Mouse (Mus musculus) left cerebral cortex, postnatal 4 days (tissue): ENCODE measurements around the gene Edem2. TPM values are rescaled to one million over a fixed set of nuclear protein-coding genes. Genes with fewer than 3 reads are reported as not detected.

ENCODE experiments used
- total RNA-seq, 2 experiments: library from RNA; stranded (reverse); gene quantifications; 2 replicates each; pipeline ENCODE4 v1.2.3; 2021

Edem2 gene
- total RNA-seq, 2 experiments from 2014 or later, result 27.9 to 28.7 TPM

Other genes starting within 250 kb of the Edem2 start
- 10 to 100 TPM; 26.3 to 27.6 TPM for gene Acss2, start 211.5 kb downstream of the Edem2 start, total RNA-seq
- 10 to 100 TPM; 71.6 to 78.0 TPM for gene Ggt7, start 211.2 kb downstream of the Edem2 start, total RNA-seq
- gene Gss, start 136.7 kb downstream of the Edem2 start, total RNA-seq, result 10 to 100 TPM in 1 of 2 experiments, 1 to 10 TPM in 1; 9.4 to 11.9 TPM
- 1 to 10 TPM; 1.2 to 3.6 TPM for gene Myh7b, start 118.3 kb downstream of the Edem2 start, total RNA-seq
- 100 to 1,000 TPM; 143 to 144 TPM for gene Trpc4ap, start 37.1 kb downstream of the Edem2 start, total RNA-seq
- not detected for gene Gm17581, start 6.4 kb upstream of the Edem2 start, total RNA-seq
- gene Procr, start 21.6 kb upstream of the Edem2 start, total RNA-seq, result 1 to 10 TPM; 2.5 to 3.4 TPM
- gene Mmp24, start 45.9 kb upstream of the Edem2 start, total RNA-seq, result 100 to 1,000 TPM; 110 to 114 TPM
- 10 to 100 TPM; 23.3 to 24.2 TPM for gene BC029722, start 90.0 kb upstream of the Edem2 start, total RNA-seq
- 10 to 100 TPM; 94.6 to 98.0 TPM for gene Eif6, start 97.5 kb upstream of the Edem2 start, total RNA-seq
- gene Fam83c, start 105.4 kb upstream of the Edem2 start, total RNA-seq, result not detected
- 10 to 100 TPM; 42.3 to 43.7 TPM for gene Uqcc1, start 200.8 kb upstream of the Edem2 start, total RNA-seq
- gene Gm15557, start 211.3 kb upstream of the Edem2 start, total RNA-seq, result not detected
- gene Gdf5, start 215.9 kb upstream of the Edem2 start, total RNA-seq, result 1 to 10 TPM in 1 of 2 experiments, under 1 TPM in 1; 0.99 to 1.8 TPM
- 10 to 100 TPM; 22.2 to 23.9 TPM for gene Cep250, start 227.0 kb upstream of the Edem2 start, total RNA-seq